8 mouse cellular contexts compared by ENCODE assay signal in genomic region chr9:20662325-20662724, GRCm38 (mm10). TPM values are rescaled to one million over a fixed set of nuclear protein-coding genes. Genes with fewer than 3 reads are reported as not detected.
DNase-seq lines count a peak whose midpoint lies in the region; ATAC-seq and TF ChIP-seq lines count a peak whose summit lies in the region.

No protein-coding gene starts in this region.

- H3K27ac ChIP-seq in embryonic facial prominence, embryonic 10.5 days (replicated peaks) = no peak overlapping the region

- no peaks in the 10 kb centered on the region for H3K27me3 ChIP-seq in Patski
- H3K27me3 ChIP-seq in embryonic facial prominence, embryonic 10.5 days (replicated peaks; ENCODE audit: low read depth, poor library complexity, severe bottlenecking) = no peaks in the 10 kb centered on the region

- WGBS in embryonic facial prominence, embryonic 10.5 days = 67% methylated on average over 3 of the region's 3 CpGs

- in situ Hi-C loops in Patski (cut with MboI; ENCODE audit: low pct_unique_long_range_greater_than_20kb) = loop anchor here (10.0 kb wide), 1 partner anchor 172 kb away; no protein-coding TSS in a partner anchor

- peaks cover 15% of the 10 kb centered on the region for H3K4me1 ChIP-seq in embryonic facial prominence, embryonic 10.5 days

- DNase-seq in cerebellum, adult 11 months = peak; percentile 44
- no peak for DNase-seq in cerebellum, adult 9-10 months
- DNase-seq in Patski (ENCODE audit: low read depth, low spot score) = no peak
- peak; percentile 72 for DNase-seq in embryonic facial prominence, embryonic 10.5 days (ENCODE audit: low spot score)
- DNase-seq in heart, postnatal 36 days = peak; percentile 71 to 75
- DNase-seq in layer of hippocampus, postnatal 14 days (ENCODE audit: low spot score in 2 of 2) = peak; percentile 82
- peak; percentile 77 for DNase-seq in mesoderm, embryonic 11.5 days (ENCODE audit: low read depth, low spot score)
- peak; percentile 86 for DNase-seq in right cerebral cortex, postnatal 4 days

- peak; percentile 91 for TF ChIP-seq CTCF in Patski (IDR thresholded peaks at IDR 0.05)

- peaks cover 80% of the 10 kb centered on the region for H3K36me3 ChIP-seq in embryonic facial prominence, embryonic 10.5 days (replicated peaks)

- ATAC-seq in Patski = peak; percentile 66

- H3K9me3 ChIP-seq in embryonic facial prominence, embryonic 10.5 days = no peaks in the 10 kb centered on the region

- CTCF ChIA-PET in Patski (lab: Charles Lee) = interaction anchor here (0.9 to 1.5 kb wide), 4 partner anchors 9 to 204 kb away, joined by 3 to 12 read pairs (median 3); partner anchors contain the start of genes Pin1 and Ubl5

- H3K4me3 ChIP-seq in embryonic facial prominence, embryonic 10.5 days = no peak overlapping the region

- intact Hi-C loops in heart, postnatal 36 days (cut with DNase I) = loop anchor here (5.0 kb wide), 2 partner anchors 175 to 195 kb away; no protein-coding TSS in a partner anchor

- POLR2A ChIA-PET in Patski (lab: Charles Lee) = no interaction called here

RNA-seq across cellular contexts. Expression of gene Pin1, which starts 10.4 kb away (rescaled TPM):
- 27.1 TPM for polyA plus RNA-seq in Patski (2021)
- 82.2 and 87.9 TPM in 2 replicates for polyA plus RNA-seq in embryonic facial prominence, embryonic 10.5 days (2016; fragmentation: Nextera tagmentation; extraction: Ambion mirVana)
- total RNA-seq in heart, postnatal 36 days (2021) = 10 to 100 TPM; 17.5 to 19.0 TPM
- 10 to 100 TPM; 33.8 to 34.0 TPM for total RNA-seq in layer of hippocampus, postnatal 14 days (2021)

RNA-seq across cellular contexts. Expression of gene Fbxl12, which starts 17.8 kb away (rescaled TPM):
- 19.2 TPM for polyA plus RNA-seq in Patski (2021)
- polyA plus RNA-seq in embryonic facial prominence, embryonic 10.5 days (2016; fragmentation: Nextera tagmentation; extraction: Ambion mirVana) = 18.7 and 18.9 TPM in 2 replicates
- total RNA-seq in heart, postnatal 36 days (2021) = 10 to 100 TPM; 10.1 to 10.2 TPM
- 10 to 100 TPM; 17.9 to 18.9 TPM for total RNA-seq in layer of hippocampus, postnatal 14 days (2021)

RNA-seq across cellular contexts. Expression of gene Ubl5, which starts 19.6 kb away (rescaled TPM):
- polyA plus RNA-seq in Patski (2021) = 439 TPM
- polyA plus RNA-seq in embryonic facial prominence, embryonic 10.5 days (2016; fragmentation: Nextera tagmentation; extraction: Ambion mirVana) = 356 and 365 TPM in 2 replicates
- total RNA-seq in heart, postnatal 36 days (2021) = 100 to 1,000 TPM; 219 to 255 TPM
- total RNA-seq in layer of hippocampus, postnatal 14 days (2021) = 100 to 1,000 TPM; 310 to 314 TPM

Comparison
In these comparisons a context has a peak if more than half of its experiments do, and no peak if none do; other contexts are left out.
1. DNase-seq: peak in cerebellum, adult 11 months (single experiment), embryonic facial prominence, embryonic 10.5 days (single experiment), heart, postnatal 36 days (2 of 2), layer of hippocampus, postnatal 14 days (2 of 2), mesoderm, embryonic 11.5 days (single experiment) and right cerebral cortex, postnatal 4 days (single experiment); none in cerebellum, adult 9-10 months (single experiment) and Patski (single experiment).